Mouse (Mus musculus): ENCODE results near the gene Tmem179b.

DNA sequence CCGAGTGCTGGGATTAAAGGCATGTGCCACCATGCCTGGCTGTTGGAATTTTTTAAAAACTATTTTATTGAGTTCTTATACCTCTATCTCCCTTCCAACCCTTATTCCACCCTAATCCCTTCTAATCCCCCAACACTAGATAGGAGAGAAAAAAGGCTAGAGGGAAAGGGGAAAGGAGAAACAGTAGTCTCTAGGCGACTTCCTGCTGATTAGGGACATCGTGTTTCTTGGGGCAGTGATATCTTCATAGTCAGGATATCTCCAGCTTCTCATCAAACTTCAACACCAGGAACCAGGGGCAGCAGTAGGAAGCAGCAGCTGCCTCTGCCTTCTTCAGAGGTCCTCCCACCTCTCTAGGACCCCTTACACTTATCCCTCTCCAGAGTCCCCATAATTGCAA, 39.9 kb downstream of the Tmem179b start:
- TF ChIP-seq CTCF (IDR thresholded peaks at IDR 0.05; ENCODE audit: control insufficient read depth, insufficient read depth, insufficient replicate concordance, low read depth, low read length) (no peak), POLR2A (IDR thresholded peaks at IDR 0.05; ENCODE audit: control insufficient read depth, low read depth, low read length) (no peak)

Measured in testis, adult 2 months (tissue).